Mouse (Mus musculus): ENCODE data around the gene Tcl1b1. TPM values are rescaled to one million over a fixed set of nuclear protein-coding genes. Genes with fewer than 3 reads are reported as not detected.

The Tcl1b1 gene
- polyA plus RNA-seq (2012; ENCODE audit: low replicate concordance) = not detected in 2 replicates

GRCm38 (mm10) chr12:105159390-105159789, at the start of gene Tcl1b1:
Tcl1b1 (plus strand) TSS chr12:105159690.

GRCm38 (mm10) chr12:105145714-105146113, 13.8 kb upstream of the Tcl1b1 start, which contains the start of gene Tcl1b2:
Tcl1b2 (plus strand) TSS chr12:105146014.

GRCm38 (mm10) chr12:105176044-105176443, 16.6 kb downstream of the Tcl1b1 start, which contains the start of gene Tcl1b5:
Tcl1b5 (plus strand) TSS chr12:105176344.

GRCm38 (mm10) chr12:105190743-105191142, 31.3 kb downstream of the Tcl1b1 start, which contains the start of gene Tcl1b3:
Tcl1b3 (plus strand) TSS chr12:105191043.

GRCm38 (mm10) chr12:105201657-105202056, 42.2 kb downstream of the Tcl1b1 start, which contains the start of gene Tcl1b4:
Tcl1b4 (plus strand) TSS chr12:105201957.

Other genes starting within 250 kb of the Tcl1b1 start
- gene Syne3, start 149.9 kb upstream of the Tcl1b1 start, polyA plus RNA-seq (2012; ENCODE audit: low replicate concordance) = 22.1 and 27.8 TPM in 2 replicates
- 69.6 and 101 TPM in 2 replicates for gene Glrx5, start 127.0 kb upstream of the Tcl1b1 start, polyA plus RNA-seq (2012; ENCODE audit: low replicate concordance)
- gene Tcl1b2, start 13.7 kb upstream of the Tcl1b1 start, polyA plus RNA-seq (2012; ENCODE audit: low replicate concordance) = not detected in 2 replicates
- gene Tcl1b5, start 16.7 kb downstream of the Tcl1b1 start, polyA plus RNA-seq (2012; ENCODE audit: low replicate concordance) = not detected in 2 replicates
- gene Tcl1b3, start 31.4 kb downstream of the Tcl1b1 start, polyA plus RNA-seq (2012; ENCODE audit: low replicate concordance) = not detected in 2 replicates
- not detected in 2 replicates for gene Tcl1b4, start 42.3 kb downstream of the Tcl1b1 start, polyA plus RNA-seq (2012; ENCODE audit: low replicate concordance)
- not detected in 2 replicates for gene Tcl1, start 63.1 kb downstream of the Tcl1b1 start, polyA plus RNA-seq (2012; ENCODE audit: low replicate concordance)
- not detected in 2 replicates for gene Tunar, start 174.2 kb downstream of the Tcl1b1 start, polyA plus RNA-seq (2012; ENCODE audit: low replicate concordance)